Mouse (Mus musculus) heart, postnatal 0 days (tissue): Measurements from ENCODE around the gene Lrrc75a.

Source experiments
- CTCF ChIP-seq: IDR thresholded peaks from 2 replicates; pipeline ENCODE4 v1.5.1; 2016; ENCODE audit warnings: antibody characterized with exemption, control low read depth, low read depth
- EP300 ChIP-seq: IDR thresholded peaks from 2 replicates; pipeline ENCODE4 v1.6.1; 2016; ENCODE audit warnings: antibody characterized with exemption, low read depth

DNA sequence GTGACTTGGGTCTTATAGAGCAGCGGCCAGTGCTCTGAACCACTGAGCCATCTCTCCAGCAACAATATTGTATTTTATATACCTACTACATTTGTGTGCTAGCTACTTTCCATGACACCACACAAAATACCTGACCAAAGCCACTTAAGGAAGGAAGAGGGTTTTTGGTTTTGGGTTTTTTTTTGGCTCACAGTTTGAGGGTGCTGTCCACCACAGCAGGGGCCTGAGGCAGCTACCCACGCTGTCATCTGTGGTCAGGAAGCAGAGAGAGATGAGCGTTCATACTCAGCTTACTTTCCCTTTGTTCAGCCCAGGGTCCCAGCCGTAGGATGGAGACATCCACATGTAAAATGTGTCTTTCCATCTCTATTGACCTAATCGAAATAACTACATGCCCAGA is 61.3 kb downstream of the Lrrc75a start:
- TF ChIP-seq CTCF: no peak
- no peak for TF ChIP-seq EP300
